Mouse (Mus musculus): ENCODE data around the gene Gm11541. TPM values are rescaled to one million over a fixed set of nuclear protein-coding genes. Genes with fewer than 3 reads are reported as not detected.
A peak's percentile ranks its signal among the peaks of the same experiment; 100 is the strongest.

Gm11541 gene
- total and polyA plus RNA-seq, 3 experiments = 0.17 TPM; not detected in 2

GRCm38 (mm10) chr11:94661344-94661743, 43.0 kb downstream of the Gm11541 start:
- H3K27ac ChIP-seq (ENCODE audit: insufficient read depth, low read depth) = no peak overlapping the region
- H3K9me3 ChIP-seq (replicated peaks; ENCODE audit: low read length) = no peaks in the 10 kb centered on the region
- DNase-seq (ENCODE audit: extremely low read depth) = no peak
- no peaks in the 10 kb centered on the region for H3K4me1 ChIP-seq (ENCODE audit: control insufficient read depth in 1 of 2, insufficient read depth in 2 of 2)
- peaks cover 72 to 92% of the 10 kb centered on the region in 2 experiments for H3K36me3 ChIP-seq (replicated peaks in 1 of 2; ENCODE audit: control insufficient read depth in 1 of 2, insufficient read depth in 1 of 2, low read length in 1 of 2)
- in situ Hi-C loops (cut with MboI; ENCODE audit: low pct_ligation_motif_present, low pct_unique_long_range_greater_than_20kb, low sequenced_read_pairs) = no loop called here
- no peaks in the 10 kb centered on the region for H3K79me2 ChIP-seq (replicated peaks; ENCODE audit: control insufficient read depth, extremely low read depth, insufficient read depth, poor library complexity, severe bottlenecking)
- dilution Hi-C loops (cut with MboI; ENCODE audit: extremely low pct_ligation_motif_present, extremely low pct_unique_long_range_greater_than_20kb, low sequenced_read_pairs) = no loop called here
- TF ChIP-seq SMC3 (IDR thresholded peaks at IDR 0.05; ENCODE audit: low read depth, low read length) (peak; percentile 14; the same call in 1 of the 2 replicates), NELFE (IDR thresholded peaks at IDR 0.05; ENCODE audit: low read depth, low read length) (no peak), ETS1 (conservative IDR thresholded peaks at IDR 0.05; ENCODE audit: low read depth, low read length) (no peak), EP300 (IDR thresholded peaks at IDR 0.05; ENCODE audit: low read length) (no peak), CTCF (conservative IDR thresholded peaks at IDR 0.05 in 1 of 2, IDR thresholded peaks at IDR 0.05 in 1 of 2; ENCODE audit: low read depth in 2 of 2, low read length in 2 of 2) (peak in 1 of 2 experiments; percentile 10; a peak in 1 of 4 replicates), MAZ (IDR thresholded peaks at IDR 0.05; ENCODE audit: low read depth, low read length) (no peak), PAX5 (IDR thresholded peaks at IDR 0.05; ENCODE audit: low read length) (no peak), RAD21 (IDR thresholded peaks at IDR 0.05; ENCODE audit: low read depth, low read length) (peak; percentile 14)
- H3K4me2 ChIP-seq (ENCODE audit: insufficient read depth, low read depth, poor library complexity, severe bottlenecking) = no peak overlapping the region
- no peaks in the 10 kb centered on the region for H3K27me3 ChIP-seq (replicated peaks)
- H3K9ac ChIP-seq (ENCODE audit: insufficient read depth, low read depth) = no peak overlapping the region
- H3K4me3 ChIP-seq (replicated peaks in 1 of 3; ENCODE audit: low read depth in 2 of 3, low read length in 2 of 3, poor library complexity in 1 of 3) = no peak overlapping the region

- H3K9ac ChIP-seq (ENCODE audit: insufficient read depth, low read depth) = peak within 1 kb of the TSS; percentile 69
- peaks cover 41 to 70% of the 10 kb centered on the region in 2 experiments for H3K36me3 ChIP-seq (replicated peaks in 1 of 2; ENCODE audit: control insufficient read depth in 1 of 2, insufficient read depth in 1 of 2, low read length in 1 of 2)
- H3K27me3 ChIP-seq (replicated peaks) = no peaks in the 10 kb centered on the region
- in situ Hi-C loops (cut with MboI; ENCODE audit: low pct_ligation_motif_present, low pct_unique_long_range_greater_than_20kb, low sequenced_read_pairs) (loop anchor here (5.0 kb wide), 1 partner anchor 63 kb away; no protein-coding TSS in a partner anchor), dilution Hi-C loops (cut with MboI; ENCODE audit: extremely low pct_ligation_motif_present, extremely low pct_unique_long_range_greater_than_20kb, low sequenced_read_pairs) (no loop called here)
- H3K4me3 ChIP-seq (replicated peaks in 1 of 3; ENCODE audit: low read depth in 2 of 3, low read length in 2 of 3, poor library complexity in 1 of 3) = peak within 1 kb of the TSS; percentile 62 to 83 (median 77)
- peak within 1 kb of the TSS; percentile 90 for H3K4me2 ChIP-seq (ENCODE audit: insufficient read depth, low read depth, poor library complexity, severe bottlenecking)
- peaks cover 23% of the 10 kb centered on the region for H3K79me2 ChIP-seq (replicated peaks; ENCODE audit: control insufficient read depth, extremely low read depth, insufficient read depth, poor library complexity, severe bottlenecking)
- H3K9me3 ChIP-seq (replicated peaks; ENCODE audit: low read length) = no peaks in the 10 kb centered on the region
- peak within 1 kb of the TSS; percentile 90 for H3K27ac ChIP-seq (ENCODE audit: insufficient read depth, low read depth)
- peak; percentile 91 for DNase-seq (ENCODE audit: extremely low read depth)
- H3K4me1 ChIP-seq (ENCODE audit: control insufficient read depth in 1 of 2, insufficient read depth in 2 of 2) = peaks cover 6 to 24% of the 10 kb centered on the region in 2 experiments
- TF ChIP-seq NRF1 (IDR thresholded peaks at IDR 0.05; ENCODE audit: low read depth, low read length) (peak; percentile 71), ZC3H11A (IDR thresholded peaks at IDR 0.05; ENCODE audit: low read depth, low read length) (no peak), ELF1 (IDR thresholded peaks at IDR 0.05; ENCODE audit: low read depth, low read length) (peak; percentile 98), JUND (conservative IDR thresholded peaks at IDR 0.05; ENCODE audit: low read depth, low read length) (peak; percentile 22; the same call in 1 of the 2 replicates), GABPA (IDR thresholded peaks at IDR 0.05; ENCODE audit: insufficient replicate concordance, low read depth, low read length) (no peak; the same call in 1 of the 2 replicates), ZNF384 (IDR thresholded peaks at IDR 0.05; ENCODE audit: low read depth, low read length) (0 out of 2 replicates have a peak, but pooled peaks have one; percentile 16), RCOR1 (conservative IDR thresholded peaks at IDR 0.05; ENCODE audit: low read depth, low read length) (peak; percentile 81; the same call in 1 of the 2 replicates), CTCF (conservative IDR thresholded peaks at IDR 0.05 in 1 of 2, IDR thresholded peaks at IDR 0.05 in 1 of 2; ENCODE audit: low read depth in 2 of 2, low read length in 2 of 2) (no peak), BHLHE40 (IDR thresholded peaks at IDR 0.05; ENCODE audit: low read depth, low read length) (peak; percentile 96), SMC3 (IDR thresholded peaks at IDR 0.05; ENCODE audit: low read depth, low read length) (no peak), MEF2A (IDR thresholded peaks at IDR 0.05; ENCODE audit: borderline replicate concordance, low read depth, low read length) (peak; percentile 79), E2F4 (IDR thresholded peaks at IDR 0.05; ENCODE audit: insufficient replicate concordance, low read depth, low read length) (peak; percentile 96), CHD2 (IDR thresholded peaks at IDR 0.05; ENCODE audit: low read length) (peak; percentile 95), MAFK (IDR thresholded peaks at IDR 0.05; ENCODE audit: insufficient replicate concordance, low read length) (0 out of 2 replicates have a peak, but pooled peaks have one; percentile 9), ETS1 (conservative IDR thresholded peaks at IDR 0.05; ENCODE audit: low read depth, low read length) (peak; percentile 43; the same call in 1 of the 2 replicates), UBTF (IDR thresholded peaks at IDR 0.05; ENCODE audit: low read depth, low read length) (no peak), RAD21 (IDR thresholded peaks at IDR 0.05; ENCODE audit: low read depth, low read length) (no peak; the same call in 1 of the 2 replicates), USF1 (IDR thresholded peaks at IDR 0.05; ENCODE audit: low read depth, low read length) (peak; percentile 98), EP300 (IDR thresholded peaks at IDR 0.05; ENCODE audit: low read length) (peak; percentile 31; the same call in 1 of the 2 replicates), USF2 (conservative IDR thresholded peaks at IDR 0.05; ENCODE audit: low read depth, low read length) (peak; percentile 98), KAT2A (IDR thresholded peaks at IDR 0.05; ENCODE audit: insufficient replicate concordance, low read length) (peak; percentile 97), HCFC1 (IDR thresholded peaks at IDR 0.05; ENCODE audit: low read depth, low read length) (peak; percentile 93), MAZ (IDR thresholded peaks at IDR 0.05; ENCODE audit: low read depth, low read length) (peak; percentile 41; the same call in 1 of the 2 replicates), TCF12 (IDR thresholded peaks at IDR 0.05; ENCODE audit: low read depth, low read length) (peak; percentile 96), TBP (conservative IDR thresholded peaks at IDR 0.05; ENCODE audit: low read depth, low read length) (peak; percentile 28; the same call in 1 of the 2 replicates), SIN3A (IDR thresholded peaks at IDR 0.05; ENCODE audit: low read length) (peak; percentile 100)
Observed at GRCm38 (mm10) chr11:94653663-94654436, 50.4 kb downstream of the Gm11541 start, which contains the start of the genes Mrpl27 and Eme1. Gene Mrpl27, plus strand, starts transcription at chr11:94653767. Gene Eme1, minus strand, starts transcription at chr11:94653964.

Measured in CH12.LX (cell line).